Mouse (Mus musculus) forebrain, postnatal 0 days (tissue): ENCODE results near the gene B3gat2. TPM values are rescaled to one million over a fixed set of nuclear protein-coding genes. Genes with fewer than 3 reads are reported as not detected.

Experiments
- ATAC-seq: fragments of 200-750 bp; cut with Nextera tagmentation; 2 replicates; pipeline ENCODE4 v1.8.0; 2017; ENCODE audit warnings: mild to moderate bottlenecking, moderate library complexity
- DNase-seq: peaks from one replicate; pipeline ENCODE4 v3.0.0-alpha.2; 2015
- H3K27ac ChIP-seq: fragments of 300-500 bp; sonication (generic); 2 replicates; pipeline ENCODE4 v1.5.1; 2014; ENCODE audit warnings: low read depth, mild to moderate bottlenecking, antibody characterized with exemption, low read length, moderate library complexity, mixed read lengths
- H3K27me3 ChIP-seq: fragments of 300-500 bp; sonication (generic); 2 replicates; pipeline ENCODE4 v1.6.1; 2014; ENCODE audit warnings: mild to moderate bottlenecking, low read length, mixed read lengths; ENCODE audit not compliant: insufficient read depth
- H3K36me3 ChIP-seq: fragments of 300-500 bp; sonication (generic); 2 replicates; pipeline ENCODE4 v1.6.1; 2014; ENCODE audit warnings: mild to moderate bottlenecking, moderate library complexity; ENCODE audit not compliant: insufficient read depth
- H3K4me1 ChIP-seq: fragments of 300-500 bp; sonication (generic); 2 replicates; pipeline ENCODE4 v1.6.1; 2014; ENCODE audit warnings: antibody characterized with exemption; ENCODE audit not compliant: insufficient read depth
- H3K4me2 ChIP-seq: fragments of 300-500 bp; sonication (generic); 2 replicates; pipeline ENCODE4 v1.6.1; 2014; ENCODE audit warnings: low read depth, mild to moderate bottlenecking, moderate library complexity
- H3K4me3 ChIP-seq: fragments of 300-500 bp; sonication (generic); 2 replicates; pipeline ENCODE4 v1.5.1; 2014; ENCODE audit warnings: low read depth, low read length, mixed read lengths
- H3K9ac ChIP-seq: fragments of 300-500 bp; sonication (generic); 2 replicates; pipeline ENCODE4 v1.6.1; 2014; ENCODE audit warnings: mild to moderate bottlenecking
- H3K9me3 ChIP-seq: fragments of 300-500 bp; sonication (generic); 2 replicates; pipeline ENCODE4 v1.6.1; 2016; ENCODE audit warnings: low read length
- CTCF ChIP-seq: sonication (generic); IDR thresholded peaks from 2 replicates; pipeline ENCODE4 v1.5.1; 2016; ENCODE audit warnings: antibody characterized with exemption, control low read depth, low read depth
- WGBS: fragments of 180-500 bp; shearing (Covaris S2); extraction: QIAGEN DNeasy Blood & Tissue Kit; methylation state at CpG from one replicate; pipeline ENCODE4 v1.1.7; 2014; 5-methylcytosine and 5-hydroxymethylcytosine counted together
- polyA plus RNA-seq: library from polyadenylated mRNA; unstranded; fragments of >200 nt; fragmentation: Nextera tagmentation; extraction: Ambion mirVana; gene quantifications from 2 replicates; pipeline ENCODE4 v1.2.1, GENCODE M21; 2015
- total RNA-seq: library from RNA; depleted of rRNA; stranded (reverse); fragments of >200 nt; gene quantifications from 2 replicates; pipeline ENCODE4 v1.2.3, GENCODE M21; 2014

Gene B3gat2
- total and polyA plus RNA-seq, 2 experiments from 2014 or later: 11.1 to 21.3 TPM

DNA sequence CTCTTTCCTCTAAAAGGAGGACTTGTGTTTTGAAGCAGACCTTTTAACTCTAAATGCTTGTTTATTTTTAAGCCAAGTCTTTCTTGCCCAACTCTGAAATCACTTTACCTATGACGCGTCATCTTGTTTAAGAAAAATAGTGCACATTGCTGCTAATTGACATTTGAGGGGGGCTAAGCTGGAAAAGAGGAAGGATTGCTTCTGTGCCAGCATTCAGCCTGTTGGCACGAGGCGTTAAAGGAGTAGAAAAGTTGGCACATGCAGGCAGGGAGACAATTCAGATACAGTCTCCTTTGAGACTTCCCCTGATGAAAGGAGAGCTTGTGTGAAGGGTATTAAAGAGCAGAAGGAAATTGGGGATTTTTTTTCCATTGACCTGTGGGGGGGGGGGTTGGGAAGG, 3.2 kb downstream of the B3gat2 start:
- ATAC-seq (no peak), DNase-seq (peak; percentile 55)
- TF ChIP-seq CTCF: no peak
- peaks cover 2% of the 10 kb centered on the region; the same call in 1 of the 2 replicates for H3K27me3 ChIP-seq
- peak overlapping the region; percentile 32 for H3K4me2 ChIP-seq
- WGBS: 12% methylated on average over 4 of the region's 4 CpGs
- H3K4me3 ChIP-seq: no peak overlapping the region; the same call in 1 of the 2 replicates
- H3K27ac ChIP-seq: no peak overlapping the region
- no peaks in the 10 kb centered on the region for H3K9me3 ChIP-seq
- H3K36me3 ChIP-seq: no peaks in the 10 kb centered on the region
- H3K4me1 ChIP-seq: peaks cover 9% of the 10 kb centered on the region; the same call in 1 of the 2 replicates
- H3K9ac ChIP-seq: no peak overlapping the region

DNA sequence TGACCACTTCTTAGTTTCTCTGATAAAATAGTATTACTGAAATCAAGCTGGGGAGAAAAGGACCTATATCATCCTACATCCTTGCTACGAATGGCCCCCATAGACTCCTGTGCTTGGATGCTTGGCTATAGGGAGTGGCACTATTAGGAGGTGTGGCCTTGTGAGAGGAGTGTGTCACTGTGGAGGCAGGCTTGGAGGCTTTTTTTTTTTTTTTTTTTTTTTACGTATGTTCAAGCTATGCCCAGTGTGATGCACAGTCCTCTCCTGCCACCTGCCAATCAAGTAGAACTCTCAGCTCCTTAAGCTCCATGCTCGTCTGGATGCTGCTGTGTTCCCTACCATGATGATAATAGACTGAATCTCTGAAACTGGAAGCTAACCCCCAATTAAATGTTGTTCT, 11.5 kb downstream of the B3gat2 start:
- no peaks in the 10 kb centered on the region for H3K9me3 ChIP-seq
- peak; percentile 29; the same call in 1 of the 2 replicates for ATAC-seq
- H3K27ac ChIP-seq: no peak overlapping the region
- H3K4me1 ChIP-seq: no peaks in the 10 kb centered on the region
- no peak overlapping the region for H3K4me2 ChIP-seq
- no peaks in the 10 kb centered on the region for H3K27me3 ChIP-seq
- no peak for DNase-seq
- no peaks in the 10 kb centered on the region for H3K36me3 ChIP-seq
- H3K9ac ChIP-seq: no peak overlapping the region
- TF ChIP-seq CTCF: no peak
- WGBS: 45% methylated on average over 3 of the region's 3 CpGs
- no peak overlapping the region for H3K4me3 ChIP-seq

DNA sequence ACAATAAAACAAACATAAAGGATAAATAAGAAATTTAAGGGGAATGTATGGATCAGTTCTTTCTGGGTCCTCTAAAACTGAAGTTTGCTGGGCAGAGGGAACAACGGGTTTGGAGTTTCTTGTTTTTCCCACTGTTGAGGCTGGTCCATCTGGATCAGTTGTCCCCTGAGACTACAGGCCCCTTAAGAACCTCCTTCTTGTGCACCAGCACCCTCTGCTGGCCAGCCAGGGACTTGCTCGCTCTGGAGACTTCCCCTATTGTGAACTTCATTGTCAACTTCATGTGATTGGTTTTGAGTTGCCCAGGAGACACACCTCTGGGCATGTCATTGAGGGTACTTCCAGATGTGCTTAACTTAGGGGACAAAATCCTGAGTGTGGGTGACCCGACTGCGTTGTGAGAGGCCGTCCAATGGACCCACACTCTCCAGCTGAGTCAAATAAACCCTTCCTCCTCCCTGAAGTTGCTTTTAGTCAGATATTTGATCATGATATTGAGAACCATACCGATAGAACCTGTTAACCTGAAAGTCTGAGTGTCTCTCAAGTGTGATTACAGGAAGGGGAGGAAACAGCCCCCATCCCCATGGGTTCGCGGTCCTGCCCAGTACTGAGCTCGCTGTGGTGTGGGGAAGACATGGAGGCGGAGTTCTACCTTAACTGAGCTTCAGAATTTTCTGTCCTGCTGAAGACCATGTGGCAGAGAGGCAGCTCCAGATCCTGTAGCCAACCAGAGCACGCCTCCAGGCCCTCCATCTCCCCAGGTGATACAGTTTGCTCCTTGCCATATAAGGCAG, 31.4 kb downstream of the B3gat2 start:
- ATAC-seq: peak; percentile 55; the same call in 1 of the 2 replicates

GRCm38 (mm10) chr1:23798306-23798705, 36.8 kb downstream of the B3gat2 start:
- TF ChIP-seq CTCF: no peak

More for the DNA sequence above, 31.4 kb downstream of the B3gat2 start:
- H3K9ac ChIP-seq: no peak overlapping the region
- H3K9me3 ChIP-seq: no peaks in the 10 kb centered on the region
- 57% methylated on average over 11 of the region's 11 CpGs for WGBS
- H3K27ac ChIP-seq: no peak overlapping the region
- no peaks in the 10 kb centered on the region for H3K36me3 ChIP-seq
- no peaks in the 10 kb centered on the region for H3K27me3 ChIP-seq
- no peak overlapping the region for H3K4me3 ChIP-seq
- peak; percentile 79 for TF ChIP-seq CTCF
- no peak overlapping the region for H3K4me2 ChIP-seq
- peak; percentile 68 for DNase-seq
- H3K4me1 ChIP-seq: no peaks in the 10 kb centered on the region

GRCm38 (mm10) chr1:23821615-23822014, 60.1 kb downstream of the B3gat2 start:
- Histone ChIP-seq H3K9me3 (no peaks in the 10 kb centered on the region), H3K27ac (no peak overlapping the region), H3K36me3 (no peaks in the 10 kb centered on the region), H3K4me3 (no peak overlapping the region), H3K27me3 (no peaks in the 10 kb centered on the region), H3K4me2 (no peak overlapping the region), H3K4me1 (no peaks in the 10 kb centered on the region), H3K9ac (no peak overlapping the region)
- ATAC-seq (no peak), DNase-seq (no peak)
- TF ChIP-seq CTCF: no peak
- 44% methylated on average over 5 of the region's 5 CpGs for WGBS

More at GRCm38 (mm10) chr1:23798306-23798705, 36.8 kb downstream of the B3gat2 start:
- 94% methylated on average over 9 of the region's 9 CpGs for WGBS
- Histone ChIP-seq H3K4me2 (no peak overlapping the region), H3K9me3 (no peaks in the 10 kb centered on the region), H3K4me3 (no peak overlapping the region), H3K36me3 (no peaks in the 10 kb centered on the region), H3K4me1 (no peaks in the 10 kb centered on the region), H3K27ac (no peak overlapping the region), H3K27me3 (no peaks in the 10 kb centered on the region), H3K9ac (no peak overlapping the region)
- DNase-seq (no peak), ATAC-seq (no peak)

DNA sequence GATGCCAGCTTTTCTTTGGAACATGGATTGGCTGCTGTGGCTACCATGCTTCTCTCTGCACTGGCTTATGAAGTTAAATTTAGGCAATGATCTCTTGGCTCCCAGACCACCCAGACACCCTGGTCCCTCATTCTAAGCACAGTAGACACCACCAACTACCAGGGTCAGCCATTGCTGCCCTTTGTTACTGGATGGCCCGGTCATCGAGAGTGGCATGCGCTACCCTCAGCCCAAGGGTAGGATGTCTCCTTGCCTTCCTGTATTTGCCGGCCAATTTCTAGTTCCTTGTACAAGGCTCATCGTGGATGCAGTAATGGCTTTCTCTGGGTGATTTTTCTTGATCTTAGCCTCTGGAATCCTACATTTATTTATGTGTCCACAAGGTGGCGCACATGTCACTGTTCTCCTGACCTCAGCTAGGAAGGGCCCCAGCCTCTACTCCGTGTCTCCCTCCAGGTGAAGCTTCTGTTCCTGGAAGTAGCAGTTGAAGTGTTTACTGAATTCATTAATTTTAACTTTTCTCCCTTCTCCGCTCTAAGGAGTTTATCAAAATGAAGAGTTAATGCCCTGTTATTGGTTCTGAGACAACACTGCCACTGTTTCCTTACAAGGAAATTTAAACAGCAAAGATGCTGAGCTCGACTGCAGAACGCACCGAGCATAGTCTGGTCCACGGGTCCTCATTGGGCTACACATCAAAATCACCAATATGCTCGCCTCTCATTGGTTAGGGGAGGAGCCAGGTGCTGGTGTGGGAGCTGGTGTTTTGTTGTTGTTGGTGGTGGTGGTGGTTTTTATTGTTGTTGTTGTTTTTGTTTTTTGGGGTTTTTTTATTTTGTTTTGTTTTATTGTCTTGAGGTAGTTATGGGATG, 65.6 kb downstream of the B3gat2 start:
- Histone ChIP-seq H3K4me2 (no peak overlapping the region), H3K9me3 (no peaks in the 10 kb centered on the region), H3K27me3 (no peaks in the 10 kb centered on the region), H3K9ac (no peak overlapping the region), H3K4me3 (no peak overlapping the region), H3K36me3 (no peaks in the 10 kb centered on the region), H3K4me1 (no peaks in the 10 kb centered on the region), H3K27ac (no peak overlapping the region)
- peak; percentile 78 for TF ChIP-seq CTCF
- DNase-seq (peak; percentile 75), ATAC-seq (peak; percentile 69)
- 39% methylated on average over 13 of the region's 13 CpGs for WGBS
